Mouse (Mus musculus) neural tube, embryonic 14.5 days (tissue): Measurements from ENCODE around the gene Atp6v1g1. TPM values are rescaled to one million over a fixed set of nuclear protein-coding genes. Genes with fewer than 3 reads are reported as not detected.

ENCODE experiments used
- ATAC-seq: fragments of 200-750 bp; cut with Nextera tagmentation; 2 replicates; pipeline ENCODE4 v1.8.0; 2017; ENCODE audit warnings: low read depth, mild to moderate bottlenecking, moderate TSS enrichment, moderate library complexity
- H3K27ac ChIP-seq: fragments of 300-500 bp; sonication (generic); 2 replicates; pipeline ENCODE4 v1.5.1; 2014; ENCODE audit warnings: low read depth, mild to moderate bottlenecking, control low read depth, low read length, moderate library complexity, mixed read lengths
- H3K27me3 ChIP-seq: fragments of 300-500 bp; sonication (generic); 2 replicates; pipeline ENCODE4 v1.6.1; 2014; ENCODE audit warnings: low read length; ENCODE audit not compliant: control insufficient read depth, insufficient read depth
- H3K36me3 ChIP-seq: fragments of 300-500 bp; sonication (generic); 2 replicates; pipeline ENCODE4 v1.6.1; 2014; ENCODE audit warnings: low read length, mixed read lengths; ENCODE audit not compliant: control insufficient read depth, insufficient read depth
- H3K4me1 ChIP-seq: fragments of 300-500 bp; sonication (generic); 2 replicates; pipeline ENCODE4 v1.6.1; 2014; ENCODE audit warnings: low read length; ENCODE audit not compliant: control insufficient read depth, insufficient read depth
- H3K4me2 ChIP-seq: fragments of 300-500 bp; sonication (generic); 2 replicates; pipeline ENCODE4 v1.6.1; 2014; ENCODE audit warnings: mild to moderate bottlenecking, low read depth, low read length, control low read depth
- H3K4me3 ChIP-seq: fragments of 300-500 bp; sonication (generic); 2 replicates; pipeline ENCODE4 v1.5.1; 2014; ENCODE audit warnings: low read depth, low read length, control low read depth, mixed read lengths
- H3K9ac ChIP-seq: fragments of 300-500 bp; sonication (generic); replicated peaks from 2 replicates; pipeline ENCODE4 v1.6.1; 2014; ENCODE audit warnings: low read depth, mild to moderate bottlenecking, control low read depth, low read length, mixed read lengths
- H3K9me3 ChIP-seq: fragments of 300-500 bp; sonication (generic); 2 replicates; pipeline ENCODE4 v1.6.1; 2016; ENCODE audit warnings: low read length; ENCODE audit not compliant: control insufficient read depth
- WGBS: fragments of 180-500 bp; shearing (Covaris S2); extraction: QIAGEN DNeasy Blood & Tissue Kit; methylation state at CpG from one replicate; pipeline ENCODE4 v1.1.7; 2014; 5-methylcytosine and 5-hydroxymethylcytosine counted together
- polyA plus RNA-seq: library from polyadenylated mRNA; unstranded; fragments of >200 nt; fragmentation: Nextera tagmentation; extraction: Ambion mirVana; gene quantifications from 2 replicates; pipeline ENCODE4 v1.2.1, GENCODE M21; 2014

The Atp6v1g1 gene
- polyA plus RNA-seq, 1 experiment from 2014 or later = 431 TPM

DNA sequence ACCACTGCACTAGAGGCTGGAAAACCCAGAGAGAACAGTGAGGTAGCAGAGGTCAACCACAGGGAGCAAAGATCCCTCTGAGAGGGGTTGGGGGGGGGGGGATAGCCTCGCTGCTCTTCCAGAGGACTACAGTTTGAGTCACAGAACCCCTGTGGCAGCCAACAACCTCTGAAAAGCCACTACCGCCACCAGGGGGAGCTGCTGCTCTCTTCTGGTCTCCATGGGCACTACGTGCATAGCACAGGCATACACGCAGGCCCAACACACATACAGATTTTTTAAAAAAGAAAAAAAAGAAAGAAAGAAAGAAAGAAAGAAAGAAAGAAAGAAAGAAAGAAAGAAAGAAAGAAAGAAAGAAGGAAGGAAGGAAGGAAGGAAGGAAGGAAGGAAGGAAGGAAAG, 36.3 kb upstream of the Atp6v1g1 start:
- H3K36me3 ChIP-seq = no peaks in the 10 kb centered on the region
- H3K27ac ChIP-seq = no peak overlapping the region
- H3K4me2 ChIP-seq = no peak overlapping the region
- H3K4me3 ChIP-seq = no peak overlapping the region
- H3K27me3 ChIP-seq = no peaks in the 10 kb centered on the region
- no peak for ATAC-seq
- no peaks in the 10 kb centered on the region for H3K9me3 ChIP-seq
- no peak overlapping the region for H3K9ac ChIP-seq
- WGBS = 23% methylated on average over 4 of the region's 4 CpGs
- H3K4me1 ChIP-seq = no peaks in the 10 kb centered on the region

DNA sequence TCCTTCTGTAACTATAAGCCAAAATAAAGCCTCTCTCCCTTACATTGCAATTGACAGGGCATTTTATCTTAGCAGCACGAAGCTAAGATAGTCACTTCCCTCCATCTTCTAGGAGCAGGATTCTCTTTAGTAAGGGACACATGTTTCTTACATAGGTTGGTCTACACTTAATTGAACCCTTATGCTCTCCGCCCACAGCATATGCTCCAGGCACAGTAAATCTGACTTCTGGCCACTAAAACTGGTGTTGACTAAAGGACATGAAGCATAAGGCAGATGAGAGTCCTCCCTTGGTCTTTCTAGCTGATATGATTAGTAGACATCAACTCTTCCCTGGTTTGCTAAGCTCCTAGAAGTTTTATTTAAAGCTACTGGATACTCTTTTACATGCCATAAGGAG, 31.7 kb upstream of the Atp6v1g1 start:
- no peak for ATAC-seq
- H3K4me2 ChIP-seq = no peak overlapping the region
- H3K9ac ChIP-seq = no peak overlapping the region
- no peaks in the 10 kb centered on the region for H3K9me3 ChIP-seq
- H3K4me1 ChIP-seq = no peaks in the 10 kb centered on the region
- H3K27ac ChIP-seq = no peak overlapping the region
- 85% methylated on average over 2 of the region's 2 CpGs for WGBS
- H3K36me3 ChIP-seq = no peaks in the 10 kb centered on the region
- no peak overlapping the region for H3K4me3 ChIP-seq
- no peaks in the 10 kb centered on the region for H3K27me3 ChIP-seq

DNA sequence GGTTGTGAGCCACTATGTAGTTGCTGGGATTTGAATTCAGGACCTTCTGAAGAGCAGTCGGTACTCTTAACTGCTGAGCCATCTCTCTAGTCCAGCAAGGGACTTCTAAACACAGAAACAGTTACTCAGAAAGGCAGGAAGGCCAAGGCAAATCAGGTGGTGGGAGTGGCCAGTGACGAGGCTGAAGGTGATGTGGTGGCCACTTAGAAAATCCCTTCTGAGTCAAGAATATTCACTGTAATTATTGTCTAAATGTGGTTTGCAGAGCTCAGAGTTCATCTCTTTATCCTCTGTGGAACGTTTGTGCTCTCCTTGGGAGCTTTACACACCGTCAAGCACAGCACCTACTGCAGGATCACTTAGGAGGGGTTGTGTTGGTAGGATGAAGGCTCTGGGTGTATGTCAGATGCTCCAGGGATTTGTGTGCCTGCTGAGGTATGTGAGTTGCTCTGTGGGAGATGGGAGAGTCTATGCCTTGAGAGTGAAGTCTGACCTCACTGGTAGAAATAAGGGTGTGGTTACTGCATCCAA, 30.1 kb upstream of the Atp6v1g1 start:
- H3K9ac ChIP-seq = no peak overlapping the region
- no peaks in the 10 kb centered on the region for H3K9me3 ChIP-seq
- H3K27me3 ChIP-seq = no peaks in the 10 kb centered on the region
- no peak overlapping the region for H3K4me3 ChIP-seq
- no peaks in the 10 kb centered on the region for H3K36me3 ChIP-seq
- ATAC-seq = no peak
- no peaks in the 10 kb centered on the region for H3K4me1 ChIP-seq
- 74% methylated on average over 4 of the region's 4 CpGs for WGBS
- H3K4me2 ChIP-seq = no peak overlapping the region
- no peak overlapping the region for H3K27ac ChIP-seq

DNA sequence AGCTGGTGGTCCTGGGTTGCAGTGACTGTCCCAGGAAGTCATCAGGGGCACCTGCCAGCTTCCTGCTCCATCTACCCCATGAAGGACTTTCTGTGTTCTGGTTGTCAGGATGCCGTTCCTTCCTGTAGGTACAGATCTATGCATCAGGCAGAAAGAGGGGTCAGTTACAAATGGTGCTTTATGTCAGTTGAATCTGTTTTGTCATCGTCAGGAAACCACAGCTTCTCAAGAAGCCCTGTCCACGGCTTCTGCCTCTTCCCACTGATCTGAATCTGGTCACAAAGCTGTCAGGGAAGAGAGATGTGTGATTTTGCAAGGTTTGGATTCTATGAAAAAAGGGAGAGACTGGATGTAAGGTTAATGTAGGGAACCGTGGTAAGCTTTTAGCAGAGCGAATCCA, 29.6 kb upstream of the Atp6v1g1 start:
- no peaks in the 10 kb centered on the region for H3K4me1 ChIP-seq
- H3K4me2 ChIP-seq = no peak overlapping the region
- H3K9me3 ChIP-seq = no peaks in the 10 kb centered on the region
- H3K4me3 ChIP-seq = no peak overlapping the region
- no peaks in the 10 kb centered on the region for H3K27me3 ChIP-seq
- WGBS = 81% methylated on average over 5 of the region's 5 CpGs
- H3K9ac ChIP-seq = no peak overlapping the region
- ATAC-seq = no peak
- H3K27ac ChIP-seq = no peak overlapping the region
- H3K36me3 ChIP-seq = no peaks in the 10 kb centered on the region

DNA sequence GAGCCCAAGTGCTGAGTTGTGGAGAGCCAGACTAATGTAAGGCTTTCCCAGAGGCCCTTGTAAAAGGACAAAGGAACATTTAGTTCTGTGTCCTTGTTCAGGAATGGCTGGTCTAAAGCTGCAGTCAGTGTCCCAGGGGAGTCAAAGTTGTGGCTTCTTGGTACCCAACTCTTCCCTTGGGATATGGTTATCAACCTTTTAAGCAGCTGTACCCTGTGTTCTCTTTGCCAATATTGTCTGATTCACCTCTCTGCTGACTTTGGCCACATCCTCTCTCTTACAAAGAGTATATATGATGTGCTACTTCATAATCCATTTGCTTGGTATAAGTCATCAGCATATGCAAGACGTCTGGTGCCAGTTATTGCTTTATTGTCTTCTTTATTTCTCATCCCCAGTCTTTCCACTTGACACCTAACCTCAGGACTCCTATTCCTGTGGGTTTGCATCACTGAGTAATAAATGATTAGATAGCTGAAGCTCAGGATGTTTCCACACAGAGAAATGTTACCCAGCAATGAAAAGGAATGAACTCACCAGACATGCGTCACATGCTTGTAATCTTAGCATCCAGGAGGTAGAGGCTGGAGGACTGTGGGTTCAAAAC, 22.7 kb upstream of the Atp6v1g1 start:
- H3K27me3 ChIP-seq = no peaks in the 10 kb centered on the region
- no peak overlapping the region for H3K4me3 ChIP-seq
- H3K4me2 ChIP-seq = no peak overlapping the region
- H3K9me3 ChIP-seq = no peaks in the 10 kb centered on the region
- H3K36me3 ChIP-seq = no peaks in the 10 kb centered on the region
- no peak overlapping the region for H3K27ac ChIP-seq
- no peak for ATAC-seq
- no peaks in the 10 kb centered on the region for H3K4me1 ChIP-seq
- 77% methylated on average over 2 of the region's 2 CpGs for WGBS
- H3K9ac ChIP-seq = no peak overlapping the region

DNA sequence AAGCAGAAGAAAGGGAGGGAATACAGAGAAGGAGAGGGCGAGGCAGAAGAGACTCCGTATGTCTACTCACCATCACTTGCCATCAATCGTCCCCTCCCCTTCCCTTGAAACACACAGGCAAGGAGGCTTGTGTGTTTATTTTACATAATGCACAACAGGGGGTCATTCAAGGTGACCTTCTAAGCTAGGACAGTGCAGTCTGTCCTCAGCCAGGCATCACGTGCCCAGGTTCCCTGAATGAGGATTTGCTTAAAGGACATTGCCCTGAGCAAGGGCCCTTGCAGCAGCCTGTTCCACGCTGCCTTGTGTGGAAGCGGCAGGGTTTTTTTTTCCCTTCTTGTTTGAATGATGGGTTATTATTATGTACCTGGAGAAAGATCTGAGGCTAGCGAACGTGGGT, 19.1 kb upstream of the Atp6v1g1 start:
- WGBS = 78% methylated on average over 8 of the region's 8 CpGs
- Histone ChIP-seq H3K4me3 (no peak overlapping the region), H3K4me2 (no peak overlapping the region), H3K9me3 (no peaks in the 10 kb centered on the region), H3K36me3 (no peaks in the 10 kb centered on the region), H3K4me1 (no peaks in the 10 kb centered on the region), H3K27ac (no peak overlapping the region), H3K27me3 (no peaks in the 10 kb centered on the region), H3K9ac (no peak overlapping the region)
- ATAC-seq = no peak

DNA sequence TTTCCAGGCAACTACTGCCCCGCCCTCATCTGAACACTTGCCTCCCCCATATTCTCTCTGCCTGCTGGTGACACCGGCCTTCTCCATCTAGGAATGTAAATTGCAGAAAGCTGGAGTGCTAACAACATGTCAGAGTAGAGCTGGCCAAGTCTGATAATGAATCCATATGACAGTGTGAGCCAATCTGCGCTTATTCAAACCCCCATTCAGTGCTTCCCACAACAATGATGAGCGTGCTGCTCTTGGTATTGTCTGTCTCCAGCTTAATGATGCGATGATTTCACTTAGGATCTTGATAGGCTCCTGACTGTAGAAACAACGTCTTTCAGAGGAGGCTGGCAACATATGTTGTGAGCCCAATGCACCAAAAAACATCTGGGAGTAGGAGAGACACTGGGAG, 15.6 kb upstream of the Atp6v1g1 start:
- peak overlapping the region; percentile 22; the same call in 1 of the 2 replicates for H3K27ac ChIP-seq
- H3K9me3 ChIP-seq = no peaks in the 10 kb centered on the region
- H3K36me3 ChIP-seq = no peaks in the 10 kb centered on the region
- H3K9ac ChIP-seq = no peak overlapping the region
- H3K4me2 ChIP-seq = no peak overlapping the region
- 63% methylated on average over 6 of the region's 6 CpGs for WGBS
- no peaks in the 10 kb centered on the region for H3K4me1 ChIP-seq
- H3K27me3 ChIP-seq = no peaks in the 10 kb centered on the region
- no peak overlapping the region for H3K4me3 ChIP-seq
- peak; percentile 64; the same call in 1 of the 2 replicates for ATAC-seq

DNA sequence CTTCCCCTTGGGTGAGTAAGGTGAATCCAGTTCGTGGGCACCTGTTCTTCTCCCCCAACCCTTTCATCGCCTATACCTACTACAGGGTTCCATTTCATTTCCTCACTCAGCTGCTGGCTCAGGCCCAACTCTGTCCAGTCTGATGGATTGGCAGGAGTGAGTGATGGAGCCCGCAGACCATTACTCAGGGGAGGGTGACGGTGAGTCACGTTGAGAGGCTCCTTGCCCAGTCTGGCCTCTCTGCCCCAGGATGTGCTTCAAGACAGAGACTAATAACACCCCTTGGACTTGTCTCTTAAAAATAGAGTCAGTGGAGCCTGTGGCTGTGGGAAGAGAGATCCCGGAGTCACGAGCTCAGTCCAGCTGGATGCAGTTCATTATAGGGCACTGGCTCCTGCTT, 14.2 kb upstream of the Atp6v1g1 start:
- Histone ChIP-seq H3K27ac (no peak overlapping the region), H3K36me3 (no peaks in the 10 kb centered on the region), H3K4me2 (no peak overlapping the region), H3K9ac (no peak overlapping the region), H3K4me3 (no peak overlapping the region), H3K4me1 (no peaks in the 10 kb centered on the region), H3K9me3 (no peaks in the 10 kb centered on the region), H3K27me3 (no peaks in the 10 kb centered on the region)
- peak; percentile 18; the same call in 1 of the 2 replicates for ATAC-seq
- WGBS = 76% methylated on average over 7 of the region's 7 CpGs

DNA sequence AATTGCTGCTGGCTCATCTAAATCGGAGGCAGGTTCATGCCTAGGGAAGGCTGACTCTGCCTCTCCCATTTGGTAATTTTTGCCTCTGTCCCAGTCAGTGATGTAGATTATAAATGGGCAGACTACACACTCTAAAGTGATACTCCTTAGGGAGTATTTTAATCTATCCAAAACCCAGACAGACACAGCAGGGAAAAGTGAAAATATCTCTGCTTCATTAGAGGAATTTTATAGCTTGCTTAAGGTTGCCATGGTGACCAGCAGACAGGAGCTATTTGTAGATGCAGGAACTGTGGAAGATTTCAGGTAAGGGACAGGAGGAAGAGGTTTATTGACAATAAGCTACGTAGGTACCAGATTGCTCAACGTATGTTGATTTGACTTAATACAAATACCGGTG, 7.0 kb upstream of the Atp6v1g1 start:
- ATAC-seq = no peak; the same call in 1 of the 2 replicates
- no peak overlapping the region for H3K9ac ChIP-seq
- H3K9me3 ChIP-seq = no peaks in the 10 kb centered on the region
- H3K27ac ChIP-seq = no peak overlapping the region
- 77% methylated on average over 4 of the region's 4 CpGs for WGBS
- no peaks in the 10 kb centered on the region for H3K4me1 ChIP-seq
- H3K4me3 ChIP-seq = no peak overlapping the region
- H3K4me2 ChIP-seq = no peak overlapping the region
- no peaks in the 10 kb centered on the region for H3K27me3 ChIP-seq
- H3K36me3 ChIP-seq = no peaks in the 10 kb centered on the region
